Mouse (Mus musculus): ENCODE data around the gene Gm4847.

Gm4847 gene

GRCm38 (mm10) chr1:166647593-166647992 lies at the start of gene Gm4847:
Gene Gm4847, minus strand, starts transcription at chr1:166647693.
- no peak for DNase-seq (ENCODE audit: extremely low spot score)

DNA sequence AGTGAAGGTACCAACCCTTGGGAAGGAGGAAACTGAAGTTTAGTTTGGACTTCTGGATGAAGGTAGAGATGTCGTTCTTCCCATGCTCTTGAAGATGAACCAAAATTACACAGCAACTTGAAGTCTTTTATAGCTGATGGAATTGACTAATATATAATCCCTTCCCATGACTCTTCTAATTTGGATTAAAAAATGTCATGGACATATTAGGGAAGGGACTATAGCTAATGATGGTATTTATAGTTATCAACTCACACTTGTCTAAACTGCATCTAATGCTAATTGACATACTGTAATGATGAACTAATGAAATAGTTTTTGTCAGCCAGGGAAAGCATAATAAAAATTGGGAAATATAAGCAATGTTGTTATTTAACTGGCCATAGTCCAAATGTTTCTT lies 34.3 kb upstream of the Gm4847 start, which contains the start of gene Fmo9:
Fmo9 (minus strand) TSS at position 101 of the 400 bp plus-strand sequence.
- DNase-seq (ENCODE audit: extremely low spot score) = no peak

DNA sequence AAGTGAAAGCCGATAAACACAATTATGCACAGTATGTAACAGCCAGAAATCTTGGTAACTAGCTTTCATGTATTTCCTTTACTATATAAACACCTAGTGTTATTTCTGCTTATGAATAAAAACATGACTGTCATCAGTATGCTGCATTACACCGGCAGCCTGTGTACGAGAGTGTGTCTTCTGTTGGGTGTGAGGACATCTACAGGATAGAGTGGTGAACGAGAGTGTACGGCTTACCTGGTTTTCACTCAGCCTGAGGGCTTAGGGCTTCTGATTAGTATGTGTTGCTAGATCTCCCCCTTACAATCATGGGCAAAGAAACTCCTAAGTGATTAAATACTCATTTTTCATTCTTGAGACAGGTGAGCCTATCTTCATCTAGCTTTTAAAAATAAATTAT lies 21.8 kb upstream of the Gm4847 start:
- DNase-seq (ENCODE audit: extremely low spot score) = no peak

DNA sequence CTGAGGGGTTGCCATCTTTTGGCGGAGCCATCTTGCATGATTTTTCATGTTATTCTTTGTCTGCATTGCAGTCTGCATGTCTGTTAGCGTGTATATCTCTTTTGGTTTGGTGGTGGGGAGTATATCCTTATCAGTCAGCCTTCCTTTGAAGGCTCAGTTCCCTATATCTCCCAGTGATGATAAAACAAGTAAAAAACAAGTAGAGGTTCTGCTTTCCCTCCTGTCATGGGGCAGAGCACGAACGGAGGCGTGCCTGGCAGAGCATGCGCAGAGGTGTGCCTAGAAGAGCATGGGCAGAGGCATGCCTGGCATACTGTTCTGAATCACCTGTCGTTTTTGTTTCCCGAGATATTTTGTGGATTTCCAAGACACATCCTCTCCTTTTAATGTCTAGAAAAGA lies 13.3 kb upstream of the Gm4847 start:
- DNase-seq (ENCODE audit: extremely low spot score) = no peak

All from embryo, embryonic 9.5 days (tissue).